Mouse (Mus musculus) ES-E14 (cell line): ENCODE measurements around the gene Gm19684. TPM values are rescaled to one million over a fixed set of nuclear protein-coding genes. Genes with fewer than 3 reads are reported as not detected.
"Not testable (repeated sequence)": the region's sequence is repeated elsewhere in the genome, so short reads cannot be mapped to it uniquely, and the experiment has no call there.

ENCODE experiments used
- DNase-seq: peaks from one replicate; pipeline ENCODE4 v3.0.0-alpha.2; 2013; ENCODE audit warnings: low read depth, low spot score
- H3K27ac ChIP-seq: 2 replicates; pipeline ENCODE4 v1.5.1; 2012; ENCODE audit warnings: low read depth, mild to moderate bottlenecking, low read length, moderate library complexity, mixed read lengths; ENCODE audit not compliant: poor library complexity, insufficient read depth, severe bottlenecking
- H3K36me3 ChIP-seq: 2 replicates; pipeline ENCODE4 v1.6.1; 2012; ENCODE audit warnings: mild to moderate bottlenecking, low read length, moderate library complexity, mixed read lengths; ENCODE audit not compliant: control insufficient read depth, poor library complexity, insufficient read depth, severe bottlenecking
- H3K4me1 ChIP-seq, 2 experiments: fragments of 150-350 bp in 1 of 2; sonication (generic) in 1 of 2; 2 replicates each; pipeline ENCODE4 v1.6.1; 2012; ENCODE audit warnings: low read length in 2 of 2, mild to moderate bottlenecking in 1 of 2, mixed read lengths in 1 of 2; ENCODE audit not compliant: control insufficient read depth in 2 of 2, insufficient read depth in 2 of 2, poor library complexity in 1 of 2
- H3K4me3 ChIP-seq, 2 experiments: fragments of 150-350 bp in 1 of 2; sonication (generic) in 1 of 2; 2 replicates each; pipeline ENCODE4 v1.5.1; 2012; ENCODE audit warnings: low read length in 2 of 2, low read depth in 1 of 2, mild to moderate bottlenecking in 1 of 2, mixed read lengths in 1 of 2; ENCODE audit not compliant: insufficient read depth in 1 of 2, poor library complexity in 1 of 2, severe bottlenecking in 1 of 2
- H3K9ac ChIP-seq: 2 replicates; pipeline ENCODE4 v1.6.1; 2012; ENCODE audit warnings: low read depth, mild to moderate bottlenecking, low read length, mixed read lengths; ENCODE audit not compliant: poor library complexity, insufficient read depth, severe bottlenecking
- H3K9me3 ChIP-seq: fragments of 150-350 bp; sonication (generic); 2 replicates; pipeline ENCODE4 v1.6.1; 2012; ENCODE audit warnings: low read depth, mild to moderate bottlenecking, low read length; ENCODE audit not compliant: control insufficient read depth, insufficient read depth
- CHD2 ChIP-seq: IDR thresholded peaks from 2 replicates; pipeline ENCODE4 v1.6.1; 2014; ENCODE audit warnings: mild to moderate bottlenecking, low read depth, low read length, inconsistent platforms
- HCFC1 ChIP-seq: IDR thresholded peaks from 2 replicates; pipeline ENCODE4 v1.6.1; 2012; ENCODE audit warnings: low read length, inconsistent platforms, borderline replicate concordance; ENCODE audit not compliant: insufficient read depth
- MAFK ChIP-seq: IDR thresholded peaks from 2 replicates; pipeline ENCODE4 v1.6.1; 2014; ENCODE audit warnings: mild to moderate bottlenecking, low read depth, low read length, inconsistent platforms; ENCODE audit not compliant: insufficient read depth
- ZC3H11A ChIP-seq: IDR thresholded peaks from 2 replicates; pipeline ENCODE4 v1.6.1; 2012; ENCODE audit warnings: low read depth, mild to moderate bottlenecking, inconsistent platforms, low read length, borderline replicate concordance
- ZNF384 ChIP-seq: IDR thresholded peaks from 2 replicates; pipeline ENCODE4 v1.6.1; 2012; ENCODE audit warnings: low read depth, low read length, inconsistent platforms
- in situ Hi-C, 2 experiments: fragments of 600-800 bp; cut with MboI; formaldehyde crosslinking; loops; one replicate each; pipeline ENCODE4 v1.15.1; 2025; ENCODE audit warnings: low sequenced_read_pairs in 2 of 2, inconsistent platforms in 1 of 2; ENCODE audit not compliant: unreplicated experiment in 2 of 2
- total RNA-seq: library from RNA; depleted of rRNA; stranded (reverse); fragments of 300-350 nt; gene quantifications from 2 replicates; pipeline ENCODE4 v1.2.3, GENCODE M21; 2012

Gene Gm19684
- total RNA-seq, 1 experiment: not detected

DNA sequence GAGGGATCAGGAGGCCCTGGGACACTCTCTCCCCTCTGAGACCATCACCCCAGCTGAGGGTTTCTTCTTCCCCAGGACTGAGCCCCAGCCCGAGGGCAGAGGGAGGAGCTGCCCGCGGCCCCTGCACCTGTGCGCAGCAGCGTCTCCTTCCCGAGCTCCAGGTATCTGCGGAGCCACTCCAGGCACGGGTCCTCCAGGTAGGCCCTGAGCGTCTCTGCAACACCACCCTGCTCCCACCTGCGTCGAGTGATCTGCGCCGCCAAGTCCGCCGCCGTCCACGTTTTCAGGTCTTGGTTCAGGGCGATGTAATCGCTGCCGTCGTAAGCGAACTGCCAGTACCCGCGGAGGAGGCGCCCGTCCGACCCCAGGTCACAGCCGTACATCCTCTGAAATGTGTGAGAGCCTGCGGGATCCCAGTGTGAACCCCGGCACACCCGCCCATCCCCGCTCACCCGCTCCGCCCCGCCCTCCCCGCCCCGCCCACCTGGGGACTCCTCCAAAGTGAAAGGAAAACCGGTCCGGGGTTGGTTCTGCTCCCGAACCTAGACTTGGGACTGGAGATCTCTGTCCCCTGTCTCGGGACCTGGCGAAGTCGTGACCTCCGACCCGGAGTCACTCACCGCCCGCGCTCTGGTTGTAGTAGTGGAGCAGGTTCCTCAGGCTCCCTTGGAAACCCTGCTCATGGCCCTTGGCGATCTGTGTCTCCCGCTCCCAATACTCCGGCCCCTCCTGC is 46.0 kb downstream of the Gm19684 start:
- DNase-seq: no peak

DNA sequence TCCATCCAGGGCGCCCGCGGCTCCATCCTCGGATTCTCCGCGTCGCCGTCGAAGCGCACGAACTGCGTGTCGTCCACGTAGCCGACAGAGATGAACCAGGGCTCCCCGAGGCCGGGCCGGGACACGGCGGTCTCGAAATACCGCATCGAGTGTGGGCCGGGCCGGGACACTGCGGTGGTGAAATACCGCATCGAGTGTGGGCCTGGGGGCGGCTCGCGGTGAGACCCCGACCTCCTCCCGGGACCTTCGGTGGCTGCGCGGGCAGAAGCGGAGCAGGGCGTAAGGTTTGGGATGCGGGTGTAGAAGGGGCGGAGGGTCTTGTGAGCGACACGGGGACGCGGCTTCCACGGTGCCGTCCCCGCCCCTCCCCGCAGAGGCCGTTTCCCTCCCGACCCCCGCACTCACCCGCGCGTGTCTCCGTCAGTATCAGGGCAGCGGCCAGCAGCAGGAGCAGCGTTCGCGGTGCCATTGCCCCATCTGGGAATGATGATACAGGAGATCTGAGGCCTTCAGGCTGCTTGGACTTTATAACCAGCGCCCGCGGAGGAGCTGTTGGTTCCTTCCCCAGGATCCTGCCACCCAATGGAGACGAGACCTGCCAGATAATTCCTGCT is 46.7 kb downstream of the Gm19684 start, which contains the start of gene Gm8909:
Gm8909 (minus strand) TSS at position 499 of the 614 bp plus-strand sequence.
- no peak within 1 kb of the TSS for H3K27ac ChIP-seq
- DNase-seq: no peak

More for the DNA sequence above, 46.0 kb downstream of the Gm19684 start:
- H3K4me1 ChIP-seq: no peaks in the 10 kb centered on the region
- no peak overlapping the region for H3K4me3 ChIP-seq
- no peak overlapping the region for H3K27ac ChIP-seq
- no peaks in the 10 kb centered on the region for H3K36me3 ChIP-seq
- no peak overlapping the region for H3K9ac ChIP-seq
- TF ChIP-seq CHD2 (no peak), HCFC1 (no peak), ZC3H11A (no peak), ZNF384 (no peak), MAFK (no peak)
- no peaks in the 10 kb centered on the region for H3K9me3 ChIP-seq
- in situ Hi-C loops: no loop called here

DNA sequence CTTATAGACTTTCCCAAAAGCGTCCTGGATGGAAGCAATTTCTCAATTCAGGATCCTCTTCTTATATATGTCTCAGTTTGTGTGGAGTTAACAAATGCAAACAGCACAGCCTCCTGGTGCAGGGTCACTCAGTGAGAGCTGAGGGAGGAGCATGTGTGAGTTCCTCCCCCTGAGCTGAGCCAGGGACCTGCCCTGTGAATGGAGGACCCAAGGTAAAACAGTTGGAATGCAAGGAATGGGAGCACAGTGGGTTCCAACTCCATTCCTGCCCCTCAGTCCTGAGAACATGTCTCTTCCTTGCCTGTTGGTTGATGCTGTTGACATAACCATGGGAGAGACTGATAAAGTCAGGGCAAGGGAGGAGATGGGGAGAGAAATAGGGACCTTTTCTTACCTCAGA is 47.6 kb downstream of the Gm19684 start:
- DNase-seq, H3K27ac ChIP-seq, in situ Hi-C loops: not testable (repeated sequence)

More for the DNA sequence above, 46.7 kb downstream of the Gm19684 start, which contains the start of gene Gm8909:
- Histone ChIP-seq H3K36me3 (no peaks in the 10 kb centered on the region), H3K4me1 (no peaks in the 10 kb centered on the region), H3K9me3 (no peaks in the 10 kb centered on the region), H3K4me3 (no peak within 1 kb of the TSS), H3K9ac (no peak within 1 kb of the TSS)
- in situ Hi-C loops: no loop called here
- TF ChIP-seq HCFC1 (no peak), MAFK (no peak), CHD2 (no peak), ZNF384 (no peak), ZC3H11A (no peak)

DNA sequence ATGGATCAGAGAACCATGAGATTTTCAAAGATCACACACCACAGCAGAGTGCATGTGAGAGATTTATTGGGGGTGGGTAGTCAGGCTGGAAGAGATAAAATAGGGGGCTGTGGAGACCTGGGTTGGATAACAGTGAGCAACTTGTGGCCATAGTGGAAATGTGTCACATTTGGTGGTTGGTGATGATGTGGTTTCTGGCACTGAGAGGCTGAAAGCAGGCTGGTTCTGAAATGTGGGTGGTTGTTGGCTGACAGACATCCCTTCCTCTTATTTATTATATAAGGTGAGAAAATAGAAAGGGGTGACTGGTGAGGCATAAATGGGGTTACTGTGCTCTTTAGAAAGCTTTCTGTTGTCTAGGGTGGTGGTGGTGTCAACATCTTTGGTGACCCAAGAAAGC is 48.3 kb downstream of the Gm19684 start:
- Histone ChIP-seq H3K9me3 (no peaks in the 10 kb centered on the region), H3K36me3 (no peaks in the 10 kb centered on the region), H3K4me3 (no peak overlapping the region), H3K9ac (no peak overlapping the region), H3K27ac (no peak overlapping the region), H3K4me1 (no peaks in the 10 kb centered on the region)
- DNase-seq: no peak
- TF ChIP-seq ZC3H11A (no peak), HCFC1 (no peak), ZNF384 (no peak), MAFK (no peak), CHD2 (no peak)
- in situ Hi-C loops: no loop called here

More for the DNA sequence above, 47.6 kb downstream of the Gm19684 start:
- not testable (repeated sequence) for H3K4me1 ChIP-seq, H3K36me3 ChIP-seq, H3K9ac ChIP-seq, H3K9me3 ChIP-seq, H3K4me3 ChIP-seq
